Mouse (Mus musculus) lung, postnatal 0 days (tissue): Measurements from ENCODE around the gene Camta1. TPM values are rescaled to one million over a fixed set of nuclear protein-coding genes. Genes with fewer than 3 reads are reported as not detected.

Experiments used
- ATAC-seq: fragments of 200-750 bp; cut with Nextera tagmentation; 2 replicates; pipeline ENCODE4 v1.8.0; 2017; ENCODE audit warnings: moderate library complexity
- DNase-seq: peaks from one replicate; pipeline ENCODE4 v3.0.0-alpha.2; 2016; ENCODE audit warnings: low spot score
- H3K27ac ChIP-seq: fragments of 300-500 bp; sonication (generic); 2 replicates; pipeline ENCODE4 v1.5.1; 2014; ENCODE audit warnings: antibody characterized with exemption, mild to moderate bottlenecking, low read length, mixed read lengths
- H3K27me3 ChIP-seq: fragments of 300-500 bp; sonication (generic); replicated peaks from 2 replicates; pipeline ENCODE4 v1.6.1; 2014; ENCODE audit warnings: low read length, mixed read lengths; ENCODE audit not compliant: insufficient read depth
- H3K36me3 ChIP-seq: fragments of 300-500 bp; sonication (generic); 2 replicates; pipeline ENCODE4 v1.6.1; 2014; ENCODE audit warnings: low read length, mixed read lengths; ENCODE audit not compliant: insufficient read depth
- H3K4me1 ChIP-seq: fragments of 300-500 bp; sonication (generic); 2 replicates; pipeline ENCODE4 v1.6.1; 2014; ENCODE audit warnings: antibody characterized with exemption, low read depth, low read length, mixed read lengths; ENCODE audit not compliant: insufficient read depth
- H3K4me2 ChIP-seq: fragments of 300-500 bp; sonication (generic); replicated peaks from 2 replicates; pipeline ENCODE4 v1.6.1; 2014; ENCODE audit warnings: low read depth, mild to moderate bottlenecking, low read length, moderate library complexity, mixed read lengths
- H3K4me3 ChIP-seq: fragments of 300-500 bp; sonication (generic); 2 replicates; pipeline ENCODE4 v1.5.1; 2014; ENCODE audit warnings: low read depth, low read length
- H3K9ac ChIP-seq: fragments of 300-500 bp; sonication (generic); replicated peaks from 2 replicates; pipeline ENCODE4 v1.6.1; 2014; ENCODE audit warnings: low read depth, mild to moderate bottlenecking
- H3K9me3 ChIP-seq: fragments of 300-500 bp; sonication (generic); 2 replicates; pipeline ENCODE4 v1.6.1; 2016; ENCODE audit warnings: low read length, mixed read lengths
- CTCF ChIP-seq: IDR thresholded peaks from 2 replicates; pipeline ENCODE4 v1.5.1; 2016; ENCODE audit warnings: antibody characterized with exemption, mild to moderate bottlenecking
- EP300 ChIP-seq: IDR thresholded peaks from 2 replicates; pipeline ENCODE4 v1.6.1; 2016; ENCODE audit warnings: antibody characterized with exemption, mild to moderate bottlenecking, control low read depth
- WGBS: fragments of 180-500 bp; shearing (Covaris S2); extraction: QIAGEN DNeasy Blood & Tissue Kit; methylation state at CpG from one replicate; pipeline ENCODE4 v1.1.7; 2014; 5-methylcytosine and 5-hydroxymethylcytosine counted together
- polyA plus RNA-seq: library from polyadenylated mRNA; unstranded; fragments of >200 nt; fragmentation: Nextera tagmentation; extraction: Ambion mirVana; gene quantifications from 2 replicates; pipeline ENCODE4 v1.2.1, GENCODE M21; 2015

The Camta1 gene
- polyA plus RNA-seq, 1 experiment from 2014 or later = 86.4 TPM

DNA sequence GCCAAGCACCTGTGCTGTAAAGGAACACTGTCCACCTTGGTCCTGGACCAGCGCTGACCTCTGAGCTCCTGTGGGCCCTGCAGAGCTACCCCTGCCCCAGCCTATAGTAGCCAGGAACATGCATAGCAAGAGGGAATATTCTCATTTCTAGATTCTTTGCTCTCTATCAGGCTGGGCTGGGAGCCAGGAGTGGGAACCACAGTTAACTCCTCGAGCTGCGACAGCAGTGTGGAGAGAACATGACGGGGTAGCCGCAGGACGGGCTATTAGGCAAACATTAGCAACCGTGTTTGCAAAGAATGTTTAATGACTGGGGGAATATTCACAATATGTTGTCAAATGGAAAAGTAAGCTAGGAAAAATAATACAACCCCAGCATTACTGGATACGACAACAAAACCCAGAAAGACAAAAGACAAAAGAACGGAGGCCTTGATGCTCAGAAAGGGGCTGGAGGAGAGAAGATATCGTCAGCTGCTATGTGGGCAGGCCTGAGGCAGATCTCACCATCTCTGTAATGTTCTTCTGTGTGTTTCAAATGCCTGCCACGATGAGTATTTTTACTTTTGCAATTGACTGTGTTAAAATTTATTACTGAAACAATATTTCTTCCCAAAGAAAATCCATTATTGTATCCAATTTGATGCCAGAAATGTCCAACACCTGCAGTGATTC is 133.1 kb downstream of the Camta1 start:
- 49% methylated on average over 11 of the region's 11 CpGs for WGBS

DNA sequence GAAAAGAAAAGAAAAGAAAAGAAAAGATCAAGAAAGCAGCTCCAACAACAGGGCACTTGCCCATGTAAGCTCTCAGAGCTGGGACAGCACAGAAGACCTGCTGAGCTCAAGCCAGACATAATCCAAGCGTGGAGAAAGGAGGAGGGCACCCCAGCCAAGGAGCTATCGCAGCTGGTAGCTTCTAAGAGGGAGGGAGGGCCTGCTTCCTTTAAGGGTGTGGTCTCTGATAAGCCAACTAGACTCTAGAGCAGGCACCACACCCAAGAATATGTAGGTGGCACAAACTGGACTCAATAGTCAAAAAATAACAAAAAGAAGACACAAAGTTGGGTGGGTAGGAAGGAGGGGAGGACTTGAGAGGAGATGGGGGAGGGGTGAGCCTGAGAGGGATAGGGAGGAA is 135.3 kb downstream of the Camta1 start:
- no peak overlapping the region for H3K4me3 ChIP-seq
- H3K4me1 ChIP-seq = no peaks in the 10 kb centered on the region
- no peaks in the 10 kb centered on the region for H3K9me3 ChIP-seq
- DNase-seq (no peak), ATAC-seq (no peak)
- H3K27me3 ChIP-seq = no peaks in the 10 kb centered on the region
- H3K9ac ChIP-seq = no peak overlapping the region
- H3K4me2 ChIP-seq = no peak overlapping the region
- no peaks in the 10 kb centered on the region for H3K36me3 ChIP-seq
- H3K27ac ChIP-seq = no peak overlapping the region
- 50% methylated on average over 2 of the region's 2 CpGs for WGBS
- TF ChIP-seq EP300 = no peak
- no peak for TF ChIP-seq CTCF

More for the DNA sequence above, 133.1 kb downstream of the Camta1 start:
- no peak for TF ChIP-seq CTCF
- TF ChIP-seq EP300 = no peak
- no peaks in the 10 kb centered on the region for H3K36me3 ChIP-seq
- no peaks in the 10 kb centered on the region for H3K9me3 ChIP-seq
- H3K4me2 ChIP-seq = no peak overlapping the region
- DNase-seq (no peak), ATAC-seq (no peak)
- H3K4me3 ChIP-seq = no peak overlapping the region
- no peaks in the 10 kb centered on the region for H3K27me3 ChIP-seq
- no peak overlapping the region for H3K9ac ChIP-seq
- no peak overlapping the region for H3K27ac ChIP-seq
- H3K4me1 ChIP-seq = no peaks in the 10 kb centered on the region

DNA sequence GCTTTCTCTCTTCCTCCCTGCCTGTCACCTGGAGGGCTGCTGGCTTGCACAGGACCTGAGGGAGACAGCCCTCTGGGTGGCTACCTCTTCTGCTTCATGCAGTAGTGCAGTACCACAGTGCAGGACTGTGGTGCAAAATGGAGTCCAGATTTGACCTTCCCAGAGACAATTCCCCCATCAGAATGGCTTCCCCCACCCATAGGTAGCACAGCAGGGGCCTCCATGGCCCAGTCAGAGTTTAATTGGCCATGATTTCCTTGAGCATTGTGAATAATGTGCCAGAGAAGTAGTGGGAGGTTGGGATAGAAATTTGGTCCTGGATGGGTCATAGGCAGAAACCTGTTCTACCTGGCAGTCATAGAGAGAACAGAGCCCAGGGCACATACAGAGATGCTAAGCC is 136.8 kb downstream of the Camta1 start:
- no peak overlapping the region for H3K4me3 ChIP-seq
- H3K36me3 ChIP-seq = no peaks in the 10 kb centered on the region
- no peaks in the 10 kb centered on the region for H3K4me1 ChIP-seq
- no peaks in the 10 kb centered on the region for H3K9me3 ChIP-seq
- no peak overlapping the region for H3K4me2 ChIP-seq
- TF ChIP-seq EP300 = no peak
- no peak for TF ChIP-seq CTCF
- no peak for DNase-seq
- no peak for ATAC-seq
- no peak overlapping the region for H3K9ac ChIP-seq
- no peak overlapping the region for H3K27ac ChIP-seq
- no peaks in the 10 kb centered on the region for H3K27me3 ChIP-seq

DNA sequence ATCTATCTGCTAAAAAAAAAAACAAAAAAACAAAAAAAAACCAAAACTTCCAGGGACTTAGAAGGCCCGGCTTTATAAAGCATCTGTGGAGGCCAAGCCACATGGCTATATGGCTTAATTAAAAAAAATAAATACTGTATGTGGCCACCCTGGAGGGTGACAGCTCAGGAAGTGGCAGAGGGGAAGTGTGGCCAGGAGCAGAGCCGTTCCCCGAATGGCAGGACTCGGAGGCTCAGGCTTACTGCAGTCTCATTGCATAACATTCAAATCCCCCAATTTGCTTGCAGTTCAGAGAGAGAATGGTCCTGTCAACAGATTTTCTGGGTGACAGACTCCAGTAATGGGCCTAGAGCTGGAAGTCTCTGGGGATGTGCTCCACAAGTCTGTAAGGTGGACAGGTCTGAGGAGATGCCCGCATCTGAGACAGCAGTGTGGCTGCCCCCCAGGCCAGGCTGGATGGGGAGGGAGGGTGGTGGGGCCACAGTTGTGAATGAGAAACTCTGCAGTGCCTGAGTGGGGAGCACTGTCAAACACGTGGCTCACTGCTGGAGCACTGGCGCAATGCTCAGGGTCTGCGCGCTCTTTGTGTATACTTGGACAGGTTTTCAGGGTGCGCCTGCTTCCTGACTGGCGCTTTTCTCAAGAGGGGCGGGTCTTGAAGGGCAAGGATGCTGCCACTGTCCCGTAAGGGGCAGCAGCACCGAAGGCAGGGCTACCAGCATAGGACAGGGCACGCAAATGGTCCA is 140.8 kb downstream of the Camta1 start:
- ATAC-seq = no peak
- H3K9ac ChIP-seq = no peak overlapping the region
- WGBS = 67% methylated on average over 15 of the region's 15 CpGs
- TF ChIP-seq CTCF = no peak
- TF ChIP-seq EP300 = no peak
- no peaks in the 10 kb centered on the region for H3K27me3 ChIP-seq
- H3K4me1 ChIP-seq = no peaks in the 10 kb centered on the region
- no peak overlapping the region for H3K4me2 ChIP-seq
- H3K9me3 ChIP-seq = no peaks in the 10 kb centered on the region
- DNase-seq = no peak
- H3K27ac ChIP-seq = no peak overlapping the region
- H3K4me3 ChIP-seq = no peak overlapping the region
- H3K36me3 ChIP-seq = no peaks in the 10 kb centered on the region

DNA sequence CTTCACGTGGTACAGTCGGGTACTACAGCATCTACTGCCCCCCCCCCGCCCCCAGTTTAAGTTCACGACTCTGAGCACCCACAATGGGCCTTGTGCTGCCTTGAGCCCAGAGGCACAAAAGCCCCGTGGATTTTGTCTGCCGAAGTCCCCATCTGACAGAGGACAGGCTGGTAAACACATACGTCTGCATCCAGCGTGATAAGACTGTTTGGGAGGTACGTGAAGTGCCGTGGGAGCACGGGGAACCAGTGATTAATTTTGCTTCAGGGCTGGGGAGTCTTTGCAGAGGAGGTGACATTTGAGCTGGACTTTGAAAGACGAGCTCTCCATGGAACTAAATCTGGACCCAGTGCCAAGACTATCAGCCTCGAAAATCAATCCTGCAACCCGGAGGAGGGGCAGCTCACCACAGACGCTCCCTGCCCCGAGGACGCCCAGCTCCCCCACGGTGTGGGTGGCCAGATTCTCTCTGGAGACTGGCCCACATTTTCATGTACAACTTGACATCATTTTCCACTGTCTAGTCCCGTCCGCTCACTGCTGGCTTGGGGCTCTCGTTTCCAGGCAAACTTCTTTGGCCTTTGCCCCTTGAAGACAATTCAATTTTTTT is 142.7 kb downstream of the Camta1 start:
- DNase-seq (no peak), ATAC-seq (no peak)
- Histone ChIP-seq H3K4me3 (no peak overlapping the region), H3K27me3 (no peaks in the 10 kb centered on the region), H3K9ac (no peak overlapping the region), H3K9me3 (no peaks in the 10 kb centered on the region), H3K36me3 (no peaks in the 10 kb centered on the region), H3K27ac (no peak overlapping the region), H3K4me2 (no peak overlapping the region), H3K4me1 (no peaks in the 10 kb centered on the region)
- TF ChIP-seq EP300 (no peak), CTCF (no peak)
- 34% methylated on average over 21 of the region's 21 CpGs for WGBS

DNA sequence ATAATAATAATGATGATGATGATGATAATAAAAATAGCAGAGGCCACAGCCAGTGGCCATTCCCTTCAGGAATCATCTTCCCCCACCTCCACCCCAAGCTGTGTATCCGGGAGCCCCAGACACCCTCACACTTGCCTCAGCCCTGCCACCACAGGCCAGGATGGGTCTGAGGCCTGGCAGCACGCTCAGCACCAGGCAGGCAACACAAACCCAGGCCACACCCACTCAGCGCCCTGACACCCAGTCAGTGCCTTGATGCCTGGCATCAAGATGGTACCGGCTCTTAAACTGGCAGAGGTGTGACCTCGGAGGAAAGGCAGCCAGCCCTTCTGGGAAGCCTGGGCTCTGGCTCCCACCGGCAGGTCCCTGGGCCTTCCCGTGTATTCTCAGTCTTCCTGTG is 143.8 kb downstream of the Camta1 start:
- no peaks in the 10 kb centered on the region for H3K36me3 ChIP-seq
- H3K27ac ChIP-seq = no peak overlapping the region
- no peaks in the 10 kb centered on the region for H3K27me3 ChIP-seq
- WGBS = 68% methylated on average over 7 of the region's 7 CpGs
- DNase-seq (no peak), ATAC-seq (no peak)
- no peak overlapping the region for H3K4me3 ChIP-seq
- H3K9me3 ChIP-seq = no peaks in the 10 kb centered on the region
- H3K4me2 ChIP-seq = no peak overlapping the region
- no peak overlapping the region for H3K9ac ChIP-seq
- no peaks in the 10 kb centered on the region for H3K4me1 ChIP-seq
- TF ChIP-seq EP300 (no peak), CTCF (no peak)
